Mouse (Mus musculus) ES-Bruce4 (cell line): ENCODE data around the gene Kri1. TPM values are rescaled to one million over a fixed set of nuclear protein-coding genes. Genes with fewer than 3 reads are reported as not detected.
"Not testable (repeated sequence)": the region's sequence is repeated elsewhere in the genome, so short reads cannot be mapped to it uniquely, and the experiment has no call there.

Source experiments
- H3K27ac ChIP-seq: 2 replicates; pipeline ENCODE4 v1.5.1; 2012; ENCODE audit warnings: low read length, inconsistent platforms; ENCODE audit not compliant: insufficient read depth
- H3K27me3 ChIP-seq: 2 replicates; pipeline ENCODE4 v1.6.1; 2012; ENCODE audit warnings: mild to moderate bottlenecking, low read length, inconsistent platforms; ENCODE audit not compliant: control insufficient read depth, poor library complexity, insufficient read depth, severe bottlenecking
- H3K36me3 ChIP-seq: 2 replicates; pipeline ENCODE4 v1.6.1; 2012; ENCODE audit warnings: inconsistent platforms, mild to moderate bottlenecking, low read length, moderate library complexity; ENCODE audit not compliant: control insufficient read depth, poor library complexity, insufficient read depth, severe bottlenecking
- H3K4me1 ChIP-seq: one replicate; pipeline ENCODE4 v1.8.1; 2011; ENCODE audit warnings: low read length; ENCODE audit not compliant: control insufficient read depth, insufficient read depth
- H3K4me3 ChIP-seq: 2 replicates; pipeline ENCODE4 v1.5.1; 2011; ENCODE audit warnings: low read depth, mild to moderate bottlenecking, low read length
- H3K9ac ChIP-seq: 2 replicates; pipeline ENCODE4 v1.6.1; 2012; ENCODE audit warnings: low read depth, mild to moderate bottlenecking, inconsistent platforms; ENCODE audit not compliant: poor library complexity, severe bottlenecking
- H3K9me3 ChIP-seq: replicated peaks from 2 replicates; pipeline ENCODE4 v1.6.1; 2012; ENCODE audit warnings: mild to moderate bottlenecking, low read length, inconsistent platforms; ENCODE audit not compliant: control insufficient read depth, poor library complexity, insufficient read depth, severe bottlenecking
- CTCF ChIP-seq: IDR thresholded peaks from one replicate; pipeline ENCODE4 v1.8.1; 2011; ENCODE audit warnings: low read depth, low read length
- EP300 ChIP-seq: IDR thresholded peaks from 2 replicates; pipeline ENCODE4 v1.6.1; 2011; ENCODE audit warnings: low read depth, low read length; ENCODE audit not compliant: insufficient read depth
- POLR2A ChIP-seq: IDR thresholded peaks from one replicate; pipeline ENCODE4 v1.8.1; 2011; ENCODE audit warnings: low read length; ENCODE audit not compliant: insufficient read depth
- polyA plus RNA-seq: library from polyadenylated mRNA; stranded (reverse); fragments of >200 nt; gene quantifications from 2 replicates; pipeline ENCODE4 v1.2.4, GENCODE M21; 2011; ENCODE audit warnings: low read depth; ENCODE audit not compliant: missing spikeins, insufficient read depth, insufficient read length

Kri1 gene
- polyA plus RNA-seq, 1 experiment: 41.7 TPM

DNA sequence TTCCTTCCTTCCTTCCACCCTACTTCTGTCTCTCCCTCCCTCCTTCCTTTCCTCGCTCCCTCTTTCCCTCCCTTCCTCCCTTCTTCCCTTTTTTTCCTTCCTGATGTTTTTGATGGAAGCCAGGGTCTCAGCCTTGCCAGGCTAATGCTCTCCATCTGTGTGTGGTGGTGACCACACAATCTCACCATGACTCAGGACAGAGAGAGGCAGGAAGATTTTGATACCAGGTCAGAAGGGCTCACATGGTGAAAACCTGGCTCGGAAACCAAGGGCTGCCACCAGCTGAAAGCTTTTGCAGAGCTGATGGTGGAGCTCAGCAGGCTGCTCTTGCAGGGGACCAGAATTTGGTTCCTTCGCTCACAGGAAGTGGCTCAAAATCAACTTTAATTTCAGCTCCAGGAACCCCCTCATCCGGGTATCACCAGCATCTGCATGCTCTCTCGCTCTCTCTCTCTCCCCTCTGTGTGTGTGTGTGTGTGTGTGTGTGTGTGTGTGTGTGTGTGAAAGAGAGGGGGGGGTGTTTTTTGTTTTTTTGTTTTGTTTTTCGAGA, 27.2 kb downstream of the Kri1 start:
- H3K4me3 ChIP-seq: no peak overlapping the region
- TF ChIP-seq EP300: no peak
- no peaks in the 10 kb centered on the region for H3K4me1 ChIP-seq

GRCm38 (mm10) chr9:21256349-21256748, 31.4 kb downstream of the Kri1 start:
- H3K4me1 ChIP-seq: not testable (repeated sequence)

More for the DNA sequence above, 27.2 kb downstream of the Kri1 start:
- H3K27ac ChIP-seq: no peak overlapping the region
- H3K9me3 ChIP-seq: no peaks in the 10 kb centered on the region
- no peak overlapping the region for H3K9ac ChIP-seq
- no peaks in the 10 kb centered on the region for H3K27me3 ChIP-seq
- H3K36me3 ChIP-seq: no peaks in the 10 kb centered on the region

GRCm38 (mm10) chr9:21254690-21255089, 33.1 kb downstream of the Kri1 start:
- no peak overlapping the region for H3K9ac ChIP-seq
- no peak overlapping the region for H3K27ac ChIP-seq
- no peaks in the 10 kb centered on the region for H3K36me3 ChIP-seq
- no peak overlapping the region for H3K4me3 ChIP-seq
- no peak for TF ChIP-seq POLR2A
- TF ChIP-seq EP300: no peak
- TF ChIP-seq CTCF: no peak
- H3K9me3 ChIP-seq: no peaks in the 10 kb centered on the region
- peaks cover 2% of the 10 kb centered on the region for H3K4me1 ChIP-seq
- H3K27me3 ChIP-seq: no peaks in the 10 kb centered on the region

More at GRCm38 (mm10) chr9:21256349-21256748, 31.4 kb downstream of the Kri1 start:
- not testable (repeated sequence) for H3K27ac ChIP-seq, H3K4me3 ChIP-seq, H3K27me3 ChIP-seq, H3K9ac ChIP-seq, H3K36me3 ChIP-seq, H3K9me3 ChIP-seq

GRCm38 (mm10) chr9:21251116-21251735, 36.5 kb downstream of the Kri1 start:
- no peak for TF ChIP-seq CTCF
- TF ChIP-seq POLR2A: no peak
- TF ChIP-seq EP300: no peak
- Histone ChIP-seq H3K36me3 (no peaks in the 10 kb centered on the region), H3K27ac (no peak overlapping the region), H3K4me1 (peaks cover 2% of the 10 kb centered on the region), H3K27me3 (no peaks in the 10 kb centered on the region), H3K9me3 (no peaks in the 10 kb centered on the region), H3K9ac (no peak overlapping the region), H3K4me3 (no peak overlapping the region)

DNA sequence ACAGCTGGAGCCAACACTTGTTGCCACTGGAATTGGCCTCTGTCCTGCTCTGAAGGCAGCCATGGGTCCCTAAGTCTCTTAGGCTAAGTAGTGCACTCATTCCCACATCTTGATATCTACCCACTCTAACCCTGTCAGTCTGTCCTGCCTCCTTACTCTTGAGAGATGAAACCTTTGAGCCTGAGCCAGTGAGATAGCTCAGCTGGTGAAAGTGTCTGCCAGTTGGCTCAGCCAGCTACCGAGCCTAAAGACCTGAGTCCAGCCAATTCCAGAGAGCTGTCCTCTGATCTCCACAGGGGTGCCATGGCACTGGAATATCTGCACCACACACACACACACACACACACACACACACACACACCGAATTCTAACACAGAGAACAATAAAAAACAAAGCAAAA, 37.3 kb downstream of the Kri1 start:
- Histone ChIP-seq H3K9ac (no peak overlapping the region), H3K27me3 (no peaks in the 10 kb centered on the region), H3K9me3 (no peaks in the 10 kb centered on the region), H3K27ac (no peak overlapping the region), H3K36me3 (no peaks in the 10 kb centered on the region), H3K4me1 (peaks cover 2% of the 10 kb centered on the region), H3K4me3 (no peak overlapping the region)
- no peak for TF ChIP-seq POLR2A
- TF ChIP-seq EP300: no peak
- TF ChIP-seq CTCF: no peak

DNA sequence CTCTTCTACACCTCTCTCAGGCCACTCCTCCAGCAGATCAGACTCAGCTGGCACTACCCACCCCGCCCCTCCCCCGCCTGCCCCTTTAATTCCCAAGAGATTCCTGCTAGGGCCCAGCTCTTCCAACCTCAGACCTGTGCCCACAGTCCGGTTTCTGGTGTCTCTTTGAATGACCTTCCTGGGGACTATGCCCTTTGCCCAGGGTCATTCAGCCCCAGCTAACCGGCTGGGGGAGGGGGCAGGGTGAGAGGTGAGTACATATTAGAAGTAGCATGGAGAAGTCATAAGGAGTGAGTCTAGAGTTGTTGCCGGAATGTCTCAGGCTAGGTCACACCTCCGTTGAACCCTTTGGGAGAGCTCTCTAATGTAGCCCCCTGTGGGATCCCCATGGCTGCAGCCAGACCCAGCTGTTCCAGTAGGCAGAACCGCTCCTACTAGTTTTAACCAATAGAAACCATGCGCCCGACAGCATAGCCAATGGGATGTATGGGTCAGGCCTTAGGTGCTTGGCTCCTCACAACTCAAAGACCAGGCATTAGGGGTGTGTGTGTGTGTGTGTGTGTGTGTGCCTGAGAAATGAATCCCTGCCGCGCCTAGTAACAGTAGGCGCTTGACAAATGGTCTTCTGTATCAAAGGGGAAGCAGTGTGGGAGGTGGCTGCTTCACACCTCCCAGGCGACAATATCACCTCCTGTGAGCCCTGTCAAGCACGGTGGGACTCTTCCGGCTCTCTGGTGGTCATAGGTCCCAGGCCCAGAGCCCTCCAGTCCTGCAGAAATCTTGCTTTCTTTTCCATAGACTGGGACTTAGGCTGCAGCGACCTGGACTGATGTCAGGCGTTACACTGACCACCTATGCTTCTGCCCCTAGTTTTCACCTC, 37.9 kb downstream of the Kri1 start:
- Histone ChIP-seq H3K9me3 (no peaks in the 10 kb centered on the region), H3K9ac (no peak overlapping the region), H3K36me3 (no peaks in the 10 kb centered on the region), H3K4me1 (peaks cover 2% of the 10 kb centered on the region), H3K27ac (no peak overlapping the region), H3K27me3 (no peaks in the 10 kb centered on the region), H3K4me3 (no peak overlapping the region)
- TF ChIP-seq EP300 (no peak), CTCF (no peak), POLR2A (no peak)
